ENCODE assay signal across 8 mouse cellular contexts in genomic region chr16:10713441-10714239, GRCm38 (mm10).
DNase-seq lines count a peak whose midpoint lies in the region; ATAC-seq lines count a peak whose summit lies in the region.

No protein-coding gene starts in this region.

- ATAC-seq in activated CD4-positive, CD25-positive, alpha-beta regulatory T cell, adult 4 months = no peak

- DNase-seq in gastrocnemius, adult 18-20 months (ENCODE audit: low spot score) = peak; percentile 60
- DNase-seq in gastrocnemius, postnatal 4 days (ENCODE audit: low spot score in 2 of 2) = no peak
- peak; percentile 67 for DNase-seq in NIH3T3 (ENCODE audit: low read depth)
- DNase-seq in embryo, embryonic 9.5 days (ENCODE audit: extremely low spot score) = peak; percentile 34
- peak; percentile 65 to 71 for DNase-seq in kidney, postnatal 4 days
- DNase-seq in right cerebral cortex, adult 2 months (ENCODE audit: low spot score in 2 of 2) = no peak
- DNase-seq in yolk sac, embryonic 10.5 days (ENCODE audit: low spot score) = no peak

Comparison
In these comparisons a context has a peak if more than half of its experiments do, and no peak if none do; other contexts are left out.
1. DNase-seq: peak in gastrocnemius, adult 18-20 months (single experiment), NIH3T3 (single experiment), embryo, embryonic 9.5 days (single experiment) and kidney, postnatal 4 days (2 of 2); none in gastrocnemius, postnatal 4 days (0 of 2), right cerebral cortex, adult 2 months (0 of 2) and yolk sac, embryonic 10.5 days (single experiment).